Mouse (Mus musculus) liver, embryonic 11.5 days (tissue): Measurements from ENCODE around the gene Gm37240. TPM values are rescaled to one million over a fixed set of nuclear protein-coding genes. Genes with fewer than 3 reads are reported as not detected.

Experiments used
- ATAC-seq: fragments of 200-750 bp; cut with Nextera tagmentation; replicated peaks from 2 replicates; pipeline ENCODE4 v1.8.0; 2017; ENCODE audit warnings: moderate number of reproducible peaks, mild to moderate bottlenecking, moderate TSS enrichment, moderate library complexity; ENCODE audit not compliant: low FRiP score
- DNase-seq: peaks from one replicate; pipeline ENCODE4 v3.0.0-alpha.2; 2017; ENCODE audit warnings: low spot score
- H3K27ac ChIP-seq: fragments of 300-500 bp; sonication (generic); 2 replicates; pipeline ENCODE4 v1.5.1; 2014; ENCODE audit warnings: mild to moderate bottlenecking, low read depth, low read length, control low read depth
- H3K27me3 ChIP-seq: fragments of 300-500 bp; sonication (generic); replicated peaks from 2 replicates; pipeline ENCODE4 v1.6.1; 2014; ENCODE audit warnings: low read length, mixed read lengths; ENCODE audit not compliant: control insufficient read depth, insufficient read depth
- H3K36me3 ChIP-seq: fragments of 300-500 bp; sonication (generic); 2 replicates; pipeline ENCODE4 v1.6.1; 2014; ENCODE audit warnings: mild to moderate bottlenecking, low read length, moderate library complexity, mixed read lengths; ENCODE audit not compliant: control insufficient read depth, insufficient read depth
- H3K4me1 ChIP-seq: fragments of 300-500 bp; sonication (generic); replicated peaks from 2 replicates; pipeline ENCODE4 v1.6.1; 2014; ENCODE audit warnings: low read length, mixed read lengths; ENCODE audit not compliant: control insufficient read depth, insufficient read depth
- H3K4me2 ChIP-seq: fragments of 300-500 bp; sonication (generic); 2 replicates; pipeline ENCODE4 v1.6.1; 2014; ENCODE audit warnings: mild to moderate bottlenecking, control low read depth, moderate library complexity
- H3K4me3 ChIP-seq: fragments of 300-500 bp; sonication (generic); 2 replicates; pipeline ENCODE4 v1.5.1; 2014; ENCODE audit warnings: low read depth, low read length, control low read depth
- H3K9ac ChIP-seq: fragments of 300-500 bp; sonication (generic); 2 replicates; pipeline ENCODE4 v1.6.1; 2014; ENCODE audit warnings: low read depth, low read length, control low read depth
- H3K9me3 ChIP-seq: fragments of 300-500 bp; sonication (generic); 2 replicates; pipeline ENCODE4 v1.6.1; 2016; ENCODE audit warnings: low read length, inconsistent platforms, mixed read lengths; ENCODE audit not compliant: control insufficient read depth
- WGBS: fragments of 180-500 bp; shearing (Covaris S2); extraction: QIAGEN DNeasy Blood & Tissue Kit; methylation state at CpG from one replicate; pipeline ENCODE4 v1.1.7; 2014; 5-methylcytosine and 5-hydroxymethylcytosine counted together
- polyA plus RNA-seq: library from polyadenylated mRNA; unstranded; fragments of >200 nt; fragmentation: Nextera tagmentation; extraction: Ambion mirVana; gene quantifications from 2 replicates; pipeline ENCODE4 v1.2.1, GENCODE M21; 2014

Gene Gm37240
- polyA plus RNA-seq, 1 experiment from 2014 or later = 1.6 TPM

DNA sequence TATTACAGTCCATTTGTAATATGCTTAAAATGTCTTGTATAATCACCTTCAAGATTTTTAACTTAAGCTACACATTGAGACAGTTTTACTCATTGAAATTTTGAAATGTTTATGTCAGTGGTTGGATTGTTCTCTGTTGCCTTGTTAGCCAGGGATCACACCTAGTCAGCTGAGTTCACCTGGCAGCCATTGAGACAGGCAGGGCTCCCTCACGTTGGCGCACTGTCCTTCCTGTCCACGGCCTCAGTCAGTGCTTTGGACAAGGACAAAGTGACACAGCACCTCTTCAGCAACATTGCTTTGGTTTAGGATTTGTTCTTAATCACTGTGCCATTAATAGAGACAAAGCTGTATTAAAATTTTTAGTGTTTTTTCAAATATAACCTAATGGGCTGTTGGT lies 958.1 kb downstream of the Gm37240 start:
- no peak overlapping the region for H3K9ac ChIP-seq
- no peaks in the 10 kb centered on the region for H3K4me1 ChIP-seq
- no peaks in the 10 kb centered on the region for H3K27me3 ChIP-seq
- no peak overlapping the region for H3K27ac ChIP-seq
- H3K36me3 ChIP-seq = no peaks in the 10 kb centered on the region
- no peak overlapping the region for H3K4me3 ChIP-seq
- DNase-seq (no peak), ATAC-seq (no peak)
- H3K9me3 ChIP-seq = no peaks in the 10 kb centered on the region
- WGBS = 85% methylated on average over 3 of the region's 3 CpGs
- no peak overlapping the region for H3K4me2 ChIP-seq

DNA sequence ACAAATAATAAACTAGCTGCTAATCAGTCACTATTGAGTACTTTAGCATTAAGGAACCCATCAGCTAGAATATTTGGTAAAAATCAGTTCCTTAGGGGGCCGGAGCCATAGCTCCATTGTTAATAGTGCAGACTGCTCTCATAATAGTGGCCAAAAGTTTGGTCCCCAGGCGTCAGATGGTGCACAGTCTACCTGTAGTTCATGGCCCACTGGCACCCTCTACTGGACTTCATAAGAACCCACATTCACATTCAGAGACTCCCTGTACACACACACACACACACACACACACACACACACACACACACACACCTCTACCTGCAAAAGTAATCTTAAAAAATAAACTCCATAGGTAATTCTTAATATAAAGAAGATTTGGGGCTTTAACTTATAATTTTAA lies 959.4 kb downstream of the Gm37240 start:
- 91% methylated on average over 2 of the region's 2 CpGs for WGBS
- no peak overlapping the region for H3K4me2 ChIP-seq
- H3K9me3 ChIP-seq = no peaks in the 10 kb centered on the region
- ATAC-seq (no peak), DNase-seq (no peak)
- H3K9ac ChIP-seq = no peak overlapping the region
- H3K27ac ChIP-seq = no peak overlapping the region
- peaks cover 5% of the 10 kb centered on the region; the same call in 1 of the 2 replicates for H3K4me1 ChIP-seq
- no peak overlapping the region for H3K4me3 ChIP-seq
- H3K27me3 ChIP-seq = no peaks in the 10 kb centered on the region
- H3K36me3 ChIP-seq = no peaks in the 10 kb centered on the region

DNA sequence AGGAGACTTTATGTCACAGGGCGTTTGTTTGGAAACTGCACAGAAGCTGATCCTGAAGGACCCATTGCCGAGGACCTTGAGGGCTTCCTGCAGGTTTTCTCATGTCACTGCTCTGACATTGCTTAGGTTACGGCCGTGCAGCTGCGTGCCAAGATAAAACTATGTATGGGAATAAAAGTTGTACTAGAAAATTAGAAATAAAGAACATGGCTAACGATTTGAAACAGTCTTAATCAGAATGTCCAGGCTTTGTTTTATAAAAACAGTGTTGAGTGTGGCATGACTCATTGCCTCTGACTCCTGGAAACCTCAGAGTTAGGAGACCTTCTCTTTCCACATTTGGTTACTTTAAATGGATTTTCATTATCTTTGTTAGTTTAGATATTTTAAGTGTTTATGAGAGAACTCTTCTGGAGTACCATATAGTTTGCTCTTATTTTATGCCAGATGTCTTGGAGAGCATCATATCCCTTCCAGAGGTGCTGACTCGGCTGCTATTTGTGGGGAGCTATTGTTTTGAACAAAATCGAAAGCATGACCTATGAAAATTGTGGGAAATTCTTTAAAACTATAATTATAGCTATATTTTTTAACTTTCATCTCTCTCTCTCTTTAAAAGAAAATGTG lies 960.0 kb downstream of the Gm37240 start:
- Histone ChIP-seq H3K4me2 (no peak overlapping the region), H3K27me3 (no peaks in the 10 kb centered on the region), H3K36me3 (no peaks in the 10 kb centered on the region), H3K4me3 (no peak overlapping the region), H3K4me1 (peaks cover 5% of the 10 kb centered on the region; the same call in 1 of the 2 replicates), H3K9me3 (no peaks in the 10 kb centered on the region), H3K27ac (no peak overlapping the region), H3K9ac (no peak overlapping the region)
- ATAC-seq (no peak), DNase-seq (no peak)
- 79% methylated on average over 8 of the region's 8 CpGs for WGBS

- DNase-seq = no peak
- 88% methylated on average over 5 of the region's 5 CpGs for WGBS
- Histone ChIP-seq H3K9ac (no peak overlapping the region), H3K9me3 (no peaks in the 10 kb centered on the region), H3K27ac (no peak overlapping the region), H3K4me3 (no peak overlapping the region), H3K27me3 (no peaks in the 10 kb centered on the region), H3K4me1 (peaks cover 5% of the 10 kb centered on the region; the same call in 1 of the 2 replicates), H3K36me3 (no peaks in the 10 kb centered on the region), H3K4me2 (no peak overlapping the region)
- ATAC-seq = no peak
Observed at GRCm38 (mm10) chr3:84926140-84926539, 961.2 kb downstream of the Gm37240 start.

- Histone ChIP-seq H3K9me3 (no peaks in the 10 kb centered on the region), H3K27ac (no peak overlapping the region), H3K9ac (no peak overlapping the region), H3K4me2 (no peak overlapping the region), H3K27me3 (no peaks in the 10 kb centered on the region), H3K4me3 (no peak overlapping the region), H3K4me1 (peaks cover 5% of the 10 kb centered on the region; the same call in 1 of the 2 replicates), H3K36me3 (no peaks in the 10 kb centered on the region)
- ATAC-seq (no peak), DNase-seq (no peak)
- 83% methylated on average over 4 of the region's 4 CpGs for WGBS
Observed at GRCm38 (mm10) chr3:84925229-84925628, 962.1 kb downstream of the Gm37240 start.

GRCm38 (mm10) chr3:84923670-84924069 lies 963.6 kb downstream of the Gm37240 start:
- no peak overlapping the region for H3K9ac ChIP-seq
- 87% methylated on average over 1 of the region's 1 CpGs for WGBS
- H3K36me3 ChIP-seq = no peaks in the 10 kb centered on the region
- ATAC-seq (no peak), DNase-seq (no peak)
- H3K4me1 ChIP-seq = peaks cover 5% of the 10 kb centered on the region; the same call in 1 of the 2 replicates
- H3K4me2 ChIP-seq = no peak overlapping the region
- H3K9me3 ChIP-seq = no peaks in the 10 kb centered on the region
- no peaks in the 10 kb centered on the region for H3K27me3 ChIP-seq
- no peak overlapping the region for H3K27ac ChIP-seq
- no peak overlapping the region for H3K4me3 ChIP-seq

DNA sequence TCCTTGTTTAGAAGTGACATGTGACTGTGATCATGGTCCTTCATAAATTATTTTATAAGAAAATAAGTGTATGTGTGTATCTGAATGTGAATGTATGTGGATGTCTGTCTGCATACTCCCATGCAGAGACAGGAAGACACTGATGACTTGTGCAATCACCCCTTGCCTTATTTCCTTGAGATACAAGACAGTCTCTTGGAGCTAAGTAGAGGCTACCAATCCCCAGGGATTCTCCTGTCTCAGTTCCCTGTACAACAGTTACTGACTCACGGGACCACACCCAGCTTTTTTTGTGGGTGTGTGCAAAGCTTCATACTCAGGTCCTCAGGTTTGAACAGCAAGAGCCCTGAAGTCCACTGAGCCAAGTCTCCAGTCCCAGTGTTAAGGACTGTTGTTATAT lies 964.1 kb downstream of the Gm37240 start:
- WGBS = 61% methylated on average over 1 of the region's 1 CpGs
- no peaks in the 10 kb centered on the region for H3K9me3 ChIP-seq
- H3K36me3 ChIP-seq = no peaks in the 10 kb centered on the region
- no peak overlapping the region for H3K9ac ChIP-seq
- H3K4me1 ChIP-seq = peaks cover 5% of the 10 kb centered on the region; the same call in 1 of the 2 replicates
- H3K27ac ChIP-seq = no peak overlapping the region
- DNase-seq (no peak), ATAC-seq (no peak)
- H3K4me3 ChIP-seq = no peak overlapping the region
- H3K4me2 ChIP-seq = no peak overlapping the region
- H3K27me3 ChIP-seq = no peaks in the 10 kb centered on the region

DNA sequence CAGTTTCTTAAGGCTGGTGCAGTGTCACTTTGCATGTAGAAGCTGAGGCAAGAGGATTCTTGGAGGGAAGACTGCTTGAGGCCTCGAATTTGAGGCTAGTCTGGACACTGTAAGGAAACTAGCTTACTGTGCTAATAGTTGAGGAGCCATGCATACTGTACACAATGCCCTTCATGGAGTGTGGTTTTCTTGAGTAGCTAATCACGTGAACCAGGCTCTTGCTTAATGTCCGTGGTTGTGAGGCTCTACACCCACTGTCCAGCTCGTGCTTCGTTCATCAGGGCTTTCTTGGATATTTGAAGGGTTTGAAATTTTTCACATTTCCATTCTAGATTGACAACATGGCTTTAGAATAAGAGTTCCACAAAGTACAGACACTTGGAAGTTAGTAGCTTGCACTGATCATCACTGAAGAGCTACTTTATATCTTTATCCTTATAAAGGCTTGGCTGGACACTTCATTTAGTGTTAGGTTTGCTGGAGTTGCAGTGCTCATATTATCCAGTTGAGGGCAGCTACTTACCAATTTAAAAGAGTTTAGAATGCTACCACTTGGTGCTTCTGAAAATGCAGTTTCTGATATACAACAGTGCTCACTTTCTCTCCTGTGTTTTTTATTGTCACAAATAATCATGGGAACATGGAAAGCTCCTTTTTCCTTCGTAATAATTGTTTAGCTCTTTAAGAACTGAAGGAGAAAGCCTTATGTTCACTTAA lies 965.5 kb downstream of the Gm37240 start:
- no peak overlapping the region for H3K9ac ChIP-seq
- DNase-seq (no peak), ATAC-seq (no peak)
- no peak overlapping the region for H3K4me2 ChIP-seq
- H3K27ac ChIP-seq = no peak overlapping the region
- H3K9me3 ChIP-seq = no peaks in the 10 kb centered on the region
- 62% methylated on average over 6 of the region's 6 CpGs for WGBS
- H3K27me3 ChIP-seq = no peaks in the 10 kb centered on the region
- no peak overlapping the region for H3K4me3 ChIP-seq
- no peaks in the 10 kb centered on the region for H3K36me3 ChIP-seq
- H3K4me1 ChIP-seq = peaks cover 5% of the 10 kb centered on the region; the same call in 1 of the 2 replicates
